Mouse (Mus musculus) E14TG2a.4 (cell line): ENCODE data around the gene Kcna4.

ENCODE experiments used
- CTCF ChIP-seq: conservative IDR thresholded peaks from 2 replicates; pipeline ENCODE4 v1.5.1; 2014; ENCODE audit warnings: low read length
- NANOG ChIP-seq: IDR thresholded peaks from 2 replicates; pipeline ENCODE4 v1.6.1; 2014; ENCODE audit warnings: borderline replicate concordance, low read length, mixed read lengths
- POU5F1 ChIP-seq: IDR thresholded peaks from 2 replicates; pipeline ENCODE4 v1.6.1; 2014; ENCODE audit warnings: low read length, borderline replicate concordance

- TF ChIP-seq CTCF (no peak), POU5F1 (no peak), NANOG (no peak)
These were observed 28.2 kb downstream of the Kcna4 start for GRCm38 (mm10) chr2:107318636-107319035.
